ENCODE assay signal across 8 mouse cellular contexts in genomic region chr6:51383769-51384755, GRCm38 (mm10). TPM values are rescaled to one million over a fixed set of nuclear protein-coding genes. Genes with fewer than 3 reads are reported as not detected.
DNase-seq lines count a peak whose midpoint lies in the region; ATAC-seq and TF ChIP-seq lines count a peak whose summit lies in the region.

No protein-coding gene starts in this region.

- peak; percentile 68 for TF ChIP-seq CTCF in bone marrow macrophage, adult 2 months (IDR thresholded peaks at IDR 0.05; ENCODE audit: low read depth, low read length)

- no peaks in the 10 kb centered on the region for H3K27me3 ChIP-seq in embryonic facial prominence, embryonic 15.5 days
- no peaks in the 10 kb centered on the region for H3K27me3 ChIP-seq in heart, embryonic 11.5 days (ENCODE audit: control insufficient read depth, insufficient read depth, low read length)
- H3K27me3 ChIP-seq in kidney, embryonic 15.5 days, result no peaks in the 10 kb centered on the region

- H3K4me1 ChIP-seq in bone marrow macrophage, adult 2 months (ENCODE audit: control insufficient read depth, insufficient read depth, low read length), result no peaks in the 10 kb centered on the region
- peaks cover 9% of the 10 kb centered on the region; the same call in 1 of the 2 replicates for H3K4me1 ChIP-seq in embryonic facial prominence, embryonic 15.5 days
- 0 out of 2 replicates have a peak, but pooled peaks cover 4% of the 10 kb centered on the region for H3K4me1 ChIP-seq in heart, embryonic 11.5 days (ENCODE audit: control insufficient read depth, insufficient read depth, low read length)
- peaks cover 16% of the 10 kb centered on the region; the same call in 1 of the 2 replicates for H3K4me1 ChIP-seq in kidney, embryonic 15.5 days

- DNase-seq in A20 (ENCODE audit: low read depth, low spot score) (peak; percentile 92), liver (peak; percentile 84)
- DNase-seq in spleen, postnatal 36 days (ENCODE audit: low spot score in 2 of 2), result peak; percentile 68 to 76

- no peak overlapping the region for H3K9ac ChIP-seq in embryonic facial prominence, embryonic 15.5 days
- no peak overlapping the region; the same call in 1 of the 2 replicates for H3K9ac ChIP-seq in heart, embryonic 11.5 days (ENCODE audit: low read depth, low read length)
- H3K9ac ChIP-seq in kidney, embryonic 15.5 days, result 0 out of 2 replicates have a peak overlapping the region, but pooled peaks have one; percentile 33

- H3K4me3 ChIP-seq in bone marrow macrophage, adult 2 months (ENCODE audit: insufficient read depth, low read length), result no peak overlapping the region
- H3K4me3 ChIP-seq in embryonic facial prominence, embryonic 15.5 days (replicated peaks), result peak overlapping the region; percentile 28
- 0 out of 2 replicates have a peak overlapping the region, but pooled peaks have one; percentile 21 for H3K4me3 ChIP-seq in heart, embryonic 11.5 days (ENCODE audit: low read depth, low read length)
- peak overlapping the region; percentile 28 for H3K4me3 ChIP-seq in kidney, embryonic 15.5 days (replicated peaks)

- no peak for TF ChIP-seq POLR2A in bone marrow macrophage, adult 2 months (IDR thresholded peaks at IDR 0.05; ENCODE audit: borderline replicate concordance, low read depth, low read length)

- H3K27ac ChIP-seq in bone marrow macrophage, adult 2 months (ENCODE audit: insufficient read depth, low read depth, low read length), result no peak overlapping the region
- H3K27ac ChIP-seq in embryonic facial prominence, embryonic 15.5 days (replicated peaks), result no peak overlapping the region
- no peak overlapping the region for H3K27ac ChIP-seq in heart, embryonic 11.5 days (ENCODE audit: low read depth, low read length)
- no peak overlapping the region for H3K27ac ChIP-seq in kidney, embryonic 15.5 days

- H3K36me3 ChIP-seq in embryonic facial prominence, embryonic 15.5 days, result no peaks in the 10 kb centered on the region
- H3K36me3 ChIP-seq in heart, embryonic 11.5 days (ENCODE audit: control insufficient read depth, insufficient read depth, low read length), result no peaks in the 10 kb centered on the region
- no peaks in the 10 kb centered on the region for H3K36me3 ChIP-seq in kidney, embryonic 15.5 days

- peak overlapping the region; percentile 47 for H3K4me2 ChIP-seq in embryonic facial prominence, embryonic 15.5 days (replicated peaks)
- H3K4me2 ChIP-seq in heart, embryonic 11.5 days, result peak overlapping the region; percentile 57
- peak overlapping the region; percentile 54 for H3K4me2 ChIP-seq in kidney, embryonic 15.5 days

- no peaks in the 10 kb centered on the region for H3K9me3 ChIP-seq in embryonic facial prominence, embryonic 15.5 days (replicated peaks)
- H3K9me3 ChIP-seq in heart, embryonic 11.5 days (replicated peaks; ENCODE audit: control insufficient read depth, low read length), result no peaks in the 10 kb centered on the region
- no peaks in the 10 kb centered on the region for H3K9me3 ChIP-seq in kidney, embryonic 15.5 days (replicated peaks)

- WGBS in embryonic facial prominence, embryonic 15.5 days, result 12% methylated on average over 26 of the region's 26 CpGs
- WGBS in heart, embryonic 11.5 days (ENCODE audit: insufficient replicate concordance), result 14% methylated on average over 26 of the region's 26 CpGs
- WGBS in kidney, embryonic 15.5 days, result 13% methylated on average over 26 of the region's 26 CpGs

- ATAC-seq in embryonic facial prominence, embryonic 15.5 days (ENCODE audit: insufficient number of reproducible peaks, low FRiP score, low TSS enrichment, low read depth), result no peak
- ATAC-seq in heart, embryonic 11.5 days (replicated peaks; ENCODE audit: insufficient number of reproducible peaks, low FRiP score, low TSS enrichment), result no peak
- no peak for ATAC-seq in kidney, embryonic 15.5 days (replicated peaks; ENCODE audit: low FRiP score)
- peak; percentile 73 for ATAC-seq in monocyte, adult 5-6 weeks (replicated peaks; ENCODE audit: insufficient number of reproducible peaks, low FRiP score, low TSS enrichment, poor library complexity, severe bottlenecking)

RNA-seq across cellular contexts. Expression of gene Nfe2l3, which starts 48.4 kb away (rescaled TPM):
- polyA plus RNA-seq in bone marrow macrophage, adult 2 months (2012; ENCODE audit: insufficient read depth, insufficient read length, missing spikeins), result not detected in 2 replicates
- 6.5 and 9.4 TPM in 2 replicates for polyA plus RNA-seq in embryonic facial prominence, embryonic 15.5 days (2015; fragmentation: Nextera tagmentation; extraction: Ambion mirVana)
- polyA plus RNA-seq in heart, embryonic 11.5 days (2014; fragmentation: Nextera tagmentation; extraction: Ambion mirVana), result 3.4 and 4.7 TPM in 2 replicates
- 1.9 and 2.2 TPM in 2 replicates for polyA plus RNA-seq in kidney, embryonic 15.5 days (2015; fragmentation: Nextera tagmentation; extraction: Ambion mirVana)
- total RNA-seq in monocyte, adult 5-6 weeks (2017), result 0.10 to 0.68 TPM in 2 of 3 replicates, not detected in the other
